Mouse (Mus musculus) cortical plate, adult 2 months (tissue): Measurements from ENCODE around the gene Dscaml1.

ENCODE experiments used
- CTCF ChIP-seq: fragments of 200-500 bp; IDR thresholded peaks from 2 replicates; pipeline ENCODE4 v1.5.1; 2011; ENCODE audit warnings: mild to moderate bottlenecking, control low read depth, low read length; ENCODE audit not compliant: insufficient read depth; ENCODE audit errors: extremely low read depth
- POLR2A ChIP-seq: fragments of 200-500 bp; IDR thresholded peaks from 2 replicates; pipeline ENCODE4 v1.6.1; 2011; ENCODE audit warnings: mild to moderate bottlenecking, low read length, control low read depth; ENCODE audit not compliant: insufficient read depth; ENCODE audit errors: extremely low read depth

DNA sequence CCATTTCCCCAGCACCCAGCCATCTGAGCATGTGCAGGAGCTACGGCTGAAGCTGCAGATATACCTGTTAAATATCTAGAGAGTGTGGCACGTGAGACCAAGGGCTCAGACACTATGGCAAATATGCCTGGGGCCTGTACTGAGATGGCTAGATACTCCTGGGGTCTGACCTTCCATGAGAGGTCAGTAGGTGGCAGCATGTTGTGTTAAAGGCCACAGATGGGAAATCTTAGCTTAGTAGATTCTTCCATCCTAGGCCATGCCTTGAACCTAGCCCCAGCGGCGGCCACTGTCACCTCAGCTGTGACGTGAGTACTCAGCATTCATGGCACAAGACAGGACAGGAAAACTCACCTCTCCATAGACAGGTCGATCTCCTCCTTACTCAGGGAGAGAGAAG, 347.7 kb downstream of the Dscaml1 start:
- TF ChIP-seq POLR2A (no peak), CTCF (no peak)
